Mouse (Mus musculus) forebrain, embryonic 13.5 days (tissue): ENCODE data around the gene Hdac7. TPM values are rescaled to one million over a fixed set of nuclear protein-coding genes. Genes with fewer than 3 reads are reported as not detected.

Experiments used
- ATAC-seq: fragments of 200-750 bp; cut with Nextera tagmentation; 2 replicates; pipeline ENCODE4 v1.8.0; 2017
- H3K27ac ChIP-seq: fragments of 300-500 bp; sonication (generic); 2 replicates; pipeline ENCODE4 v1.5.1; 2015; ENCODE audit warnings: inconsistent platforms, mild to moderate bottlenecking, moderate library complexity
- H3K27me3 ChIP-seq: fragments of 300-500 bp; sonication (generic); 2 replicates; pipeline ENCODE4 v1.6.1; 2015; ENCODE audit warnings: mild to moderate bottlenecking, inconsistent platforms
- H3K36me3 ChIP-seq: fragments of 300-500 bp; sonication (generic); 2 replicates; pipeline ENCODE4 v1.6.1; 2015; ENCODE audit warnings: mild to moderate bottlenecking, inconsistent platforms; ENCODE audit not compliant: poor library complexity, severe bottlenecking
- H3K4me1 ChIP-seq: fragments of 300-500 bp; sonication (generic); 2 replicates; pipeline ENCODE4 v1.6.1; 2015; ENCODE audit warnings: inconsistent platforms
- H3K4me2 ChIP-seq: fragments of 300-500 bp; sonication (generic); 2 replicates; pipeline ENCODE4 v1.6.1; 2015; ENCODE audit warnings: inconsistent platforms, mild to moderate bottlenecking, moderate library complexity
- H3K4me3 ChIP-seq: fragments of 300-500 bp; sonication (generic); 2 replicates; pipeline ENCODE4 v1.5.1; 2015; ENCODE audit warnings: mild to moderate bottlenecking, inconsistent platforms
- H3K9ac ChIP-seq: fragments of 300-500 bp; sonication (generic); 2 replicates; pipeline ENCODE4 v1.6.1; 2015; ENCODE audit warnings: mild to moderate bottlenecking, inconsistent platforms
- H3K9me3 ChIP-seq: fragments of 300-500 bp; sonication (generic); replicated peaks from 2 replicates; pipeline ENCODE4 v1.6.1; 2016; ENCODE audit warnings: inconsistent platforms
- WGBS: fragments of 180-500 bp; shearing (Covaris S2); methylation state at CpG from one replicate; pipeline ENCODE4 v1.1.7; 2015; 5-methylcytosine and 5-hydroxymethylcytosine counted together
- polyA plus RNA-seq: library from polyadenylated mRNA; unstranded; fragments of >200 nt; fragmentation: Nextera tagmentation; extraction: Ambion mirVana; gene quantifications from 2 replicates; pipeline ENCODE4 v1.2.1, GENCODE M21; 2015

The Hdac7 gene
- polyA plus RNA-seq, 1 experiment from 2014 or later: 20.3 TPM

GRCm38 (mm10) chr15:97754476-97754875 lies 89.8 kb downstream of the Hdac7 start:
- H3K4me3 ChIP-seq: no peak overlapping the region
- no peak overlapping the region for H3K27ac ChIP-seq
- no peaks in the 10 kb centered on the region for H3K36me3 ChIP-seq
- H3K4me1 ChIP-seq: peaks cover 21% of the 10 kb centered on the region
- no peaks in the 10 kb centered on the region for H3K27me3 ChIP-seq
- H3K4me2 ChIP-seq: no peak overlapping the region
- 62% methylated on average over 6 of the region's 6 CpGs for WGBS
- no peak overlapping the region for H3K9ac ChIP-seq
- ATAC-seq: no peak
- no peaks in the 10 kb centered on the region for H3K9me3 ChIP-seq

- Histone ChIP-seq H3K9ac (no peak overlapping the region), H3K27ac (no peak overlapping the region), H3K36me3 (no peaks in the 10 kb centered on the region), H3K4me3 (no peak overlapping the region), H3K4me2 (no peak overlapping the region), H3K27me3 (no peaks in the 10 kb centered on the region), H3K9me3 (no peaks in the 10 kb centered on the region), H3K4me1 (peaks cover 27% of the 10 kb centered on the region)
- no peak for ATAC-seq
- 92% methylated on average over 5 of the region's 5 CpGs for WGBS
These were observed 91.8 kb downstream of the Hdac7 start for GRCm38 (mm10) chr15:97752491-97752890.

GRCm38 (mm10) chr15:97751676-97752075 lies 92.6 kb downstream of the Hdac7 start:
- Histone ChIP-seq H3K36me3 (no peaks in the 10 kb centered on the region), H3K9ac (no peak overlapping the region), H3K4me3 (no peak overlapping the region), H3K27ac (no peak overlapping the region), H3K4me1 (peaks cover 27% of the 10 kb centered on the region), H3K27me3 (no peaks in the 10 kb centered on the region), H3K4me2 (no peak overlapping the region), H3K9me3 (no peaks in the 10 kb centered on the region)
- no peak for ATAC-seq
- WGBS: 84% methylated on average over 2 of the region's 2 CpGs

GRCm38 (mm10) chr15:97750697-97751096 lies 93.6 kb downstream of the Hdac7 start:
- peak overlapping the region; percentile 18; the same call in 1 of the 2 replicates for H3K4me2 ChIP-seq
- H3K4me1 ChIP-seq: peaks cover 27% of the 10 kb centered on the region
- peak; percentile 87 for ATAC-seq
- no peaks in the 10 kb centered on the region for H3K9me3 ChIP-seq
- no peak overlapping the region for H3K4me3 ChIP-seq
- 19% methylated on average over 12 of the region's 12 CpGs for WGBS
- no peaks in the 10 kb centered on the region for H3K27me3 ChIP-seq
- H3K36me3 ChIP-seq: no peaks in the 10 kb centered on the region
- H3K27ac ChIP-seq: peak overlapping the region; percentile 74
- H3K9ac ChIP-seq: peak overlapping the region; percentile 21; the same call in 1 of the 2 replicates

- 0 out of 2 replicates have a peak, but pooled peaks have one; percentile 4 for ATAC-seq
- Histone ChIP-seq H3K4me1 (peaks cover 27% of the 10 kb centered on the region), H3K27ac (0 out of 2 replicates have a peak overlapping the region, but pooled peaks have one; percentile 74), H3K27me3 (no peaks in the 10 kb centered on the region), H3K9ac (no peak overlapping the region), H3K4me2 (peak overlapping the region; percentile 18; the same call in 1 of the 2 replicates), H3K4me3 (no peak overlapping the region), H3K9me3 (no peaks in the 10 kb centered on the region), H3K36me3 (no peaks in the 10 kb centered on the region)
- WGBS: 89% methylated on average over 13 of the region's 13 CpGs
These were observed 94.5 kb downstream of the Hdac7 start for GRCm38 (mm10) chr15:97749841-97750240.

- ATAC-seq: no peak
- no peak overlapping the region for H3K4me3 ChIP-seq
- no peak overlapping the region for H3K27ac ChIP-seq
- peaks cover 25% of the 10 kb centered on the region for H3K4me1 ChIP-seq
- no peaks in the 10 kb centered on the region for H3K9me3 ChIP-seq
- no peaks in the 10 kb centered on the region for H3K36me3 ChIP-seq
- no peak overlapping the region for H3K9ac ChIP-seq
- no peaks in the 10 kb centered on the region for H3K27me3 ChIP-seq
- no peak overlapping the region for H3K4me2 ChIP-seq
- 92% methylated on average over 9 of the region's 9 CpGs for WGBS
These were observed 94.9 kb downstream of the Hdac7 start for GRCm38 (mm10) chr15:97749397-97749796.

- no peaks in the 10 kb centered on the region for H3K27me3 ChIP-seq
- no peaks in the 10 kb centered on the region for H3K9me3 ChIP-seq
- no peak overlapping the region for H3K4me3 ChIP-seq
- no peak overlapping the region for H3K27ac ChIP-seq
- no peak overlapping the region for H3K4me2 ChIP-seq
- WGBS: 85% methylated on average over 4 of the region's 4 CpGs
- no peak for ATAC-seq
- peaks cover 22% of the 10 kb centered on the region for H3K4me1 ChIP-seq
- H3K36me3 ChIP-seq: no peaks in the 10 kb centered on the region
- H3K9ac ChIP-seq: no peak overlapping the region
These were observed 95.3 kb downstream of the Hdac7 start for GRCm38 (mm10) chr15:97748964-97749363.

GRCm38 (mm10) chr15:97748309-97748708 lies 96.0 kb downstream of the Hdac7 start:
- Histone ChIP-seq H3K9me3 (no peaks in the 10 kb centered on the region), H3K4me3 (no peak overlapping the region), H3K4me1 (peaks cover 22% of the 10 kb centered on the region), H3K4me2 (no peak overlapping the region), H3K36me3 (no peaks in the 10 kb centered on the region), H3K27ac (no peak overlapping the region), H3K27me3 (no peaks in the 10 kb centered on the region), H3K9ac (no peak overlapping the region)
- no peak for ATAC-seq
- WGBS: 50% methylated on average over 10 of the region's 10 CpGs

- Histone ChIP-seq H3K9ac (no peak overlapping the region), H3K4me3 (no peak overlapping the region), H3K36me3 (no peaks in the 10 kb centered on the region), H3K4me2 (no peak overlapping the region), H3K4me1 (peaks cover 22% of the 10 kb centered on the region), H3K27me3 (no peaks in the 10 kb centered on the region), H3K27ac (no peak overlapping the region), H3K9me3 (no peaks in the 10 kb centered on the region)
- 88% methylated on average over 4 of the region's 4 CpGs for WGBS
- no peak for ATAC-seq
These were observed 96.8 kb downstream of the Hdac7 start for GRCm38 (mm10) chr15:97747486-97747885.

- H3K4me3 ChIP-seq: no peak overlapping the region
- H3K27me3 ChIP-seq: no peaks in the 10 kb centered on the region
- H3K36me3 ChIP-seq: no peaks in the 10 kb centered on the region
- H3K27ac ChIP-seq: no peak overlapping the region
- no peak overlapping the region for H3K9ac ChIP-seq
- H3K4me2 ChIP-seq: no peak overlapping the region
- H3K9me3 ChIP-seq: no peaks in the 10 kb centered on the region
- ATAC-seq: no peak
- WGBS: 95% methylated on average over 24 of the region's 24 CpGs
- H3K4me1 ChIP-seq: peaks cover 25% of the 10 kb centered on the region
These were observed 97.6 kb downstream of the Hdac7 start for GRCm38 (mm10) chr15:97746748-97747147.

GRCm38 (mm10) chr15:97746278-97746677 lies 98.0 kb downstream of the Hdac7 start:
- Histone ChIP-seq H3K4me2 (no peak overlapping the region), H3K4me3 (no peak overlapping the region), H3K27ac (no peak overlapping the region), H3K36me3 (no peaks in the 10 kb centered on the region), H3K9me3 (no peaks in the 10 kb centered on the region), H3K27me3 (no peaks in the 10 kb centered on the region), H3K9ac (no peak overlapping the region), H3K4me1 (peaks cover 25% of the 10 kb centered on the region)
- no peak for ATAC-seq
- WGBS: 90% methylated on average over 10 of the region's 10 CpGs

- Histone ChIP-seq H3K27ac (no peak overlapping the region), H3K27me3 (no peaks in the 10 kb centered on the region), H3K4me1 (peaks cover 18% of the 10 kb centered on the region), H3K4me2 (no peak overlapping the region), H3K9me3 (no peaks in the 10 kb centered on the region), H3K36me3 (no peaks in the 10 kb centered on the region), H3K4me3 (no peak overlapping the region), H3K9ac (no peak overlapping the region)
- 78% methylated on average over 10 of the region's 10 CpGs for WGBS
- no peak for ATAC-seq
These were observed 99.0 kb downstream of the Hdac7 start for GRCm38 (mm10) chr15:97745331-97745730.

- no peaks in the 10 kb centered on the region for H3K36me3 ChIP-seq
- WGBS: 69% methylated on average over 10 of the region's 10 CpGs
- H3K4me1 ChIP-seq: peaks cover 14% of the 10 kb centered on the region
- H3K4me3 ChIP-seq: no peak overlapping the region
- H3K9me3 ChIP-seq: no peaks in the 10 kb centered on the region
- H3K27ac ChIP-seq: no peak overlapping the region
- H3K4me2 ChIP-seq: no peak overlapping the region
- no peak overlapping the region for H3K9ac ChIP-seq
- ATAC-seq: no peak
- no peaks in the 10 kb centered on the region for H3K27me3 ChIP-seq
These were observed 99.4 kb downstream of the Hdac7 start for GRCm38 (mm10) chr15:97744930-97745329.
